Comparison of ENCODE assay signal across 24 mouse cellular contexts in the genomic region with DNA sequence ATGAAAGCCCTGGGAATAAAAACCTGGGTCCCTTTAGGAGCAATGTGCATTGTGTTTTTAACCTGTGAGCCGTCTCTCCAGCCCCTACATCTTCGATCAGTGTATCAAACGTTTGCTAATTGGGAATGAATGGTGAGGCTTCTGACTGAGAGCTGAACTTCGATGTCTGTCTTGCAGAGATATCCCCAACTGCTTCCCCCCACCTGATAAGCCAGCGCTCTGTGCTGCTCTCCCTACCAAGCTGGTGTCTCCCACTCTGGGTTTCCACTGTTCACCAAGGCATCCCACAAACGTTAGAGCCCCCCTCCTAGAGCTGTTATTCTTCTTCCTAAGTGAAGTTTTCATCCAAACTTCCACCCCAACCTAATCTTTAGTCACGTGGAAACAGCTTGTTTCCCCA.
"Had no signal": no experiment of that assay in that cellular context is flagged by ENCODE, and none has a peak within 500 bp of the region (broad histone marks: within the 10 kb centered on the region; RNA-seq: fewer than 3 reads in every experiment).

No protein-coding gene starts in this region.

- H3K36me3 ChIP-seq: heart, embryonic 12.5 days; hindbrain, embryonic 10.5 days; hindbrain, embryonic 12.5 days; intestine, embryonic 15.5 days; limb, embryonic 13.5 days; limb, embryonic 15.5 days had no signal

- H3K4me2 ChIP-seq: heart, embryonic 12.5 days; hindbrain, embryonic 12.5 days; hindbrain, embryonic 14.5 days; intestine, embryonic 15.5 days; limb, embryonic 13.5 days; limb, embryonic 15.5 days had no signal

- H3K27me3 ChIP-seq: heart, embryonic 12.5 days; hindbrain, embryonic 12.5 days; intestine, embryonic 15.5 days; limb, embryonic 13.5 days; limb, embryonic 15.5 days had no signal

- H3K4me1 ChIP-seq: hindbrain, embryonic 12.5 days; intestine, embryonic 15.5 days; limb, embryonic 13.5 days; limb, embryonic 15.5 days had no signal

- H3K27ac ChIP-seq: gastrocnemius, adult 2 months; heart, adult 2 months; hindbrain, embryonic 10.5 days; hindbrain, embryonic 12.5 days; hindbrain, embryonic 14.5 days; intestine, embryonic 15.5 days; limb, embryonic 13.5 days; limb, embryonic 15.5 days; liver, embryonic 14.5 days had no signal

- H3K4me3 ChIP-seq: gastrocnemius, adult 2 months; heart, adult 2 months; heart, embryonic 12.5 days; hindbrain, embryonic 10.5 days; hindbrain, embryonic 12.5 days; intestine, embryonic 15.5 days; limb, embryonic 13.5 days; limb, embryonic 15.5 days had no signal

- DNase-seq: gastrocnemius, adult 2 months; gastrocnemius, postnatal 10 days; gastrocnemius, postnatal 25 days; heart, adult 2 months; heart, postnatal 10 days; heart, postnatal 4 days; kidney, adult 18-20 months; kidney, adult 8-10 months; kidney, postnatal 10 days; kidney, postnatal 25 days; layer of hippocampus, adult 9-11 months; layer of hippocampus, postnatal 36 days; left cerebral cortex, postnatal 4 days had no signal

- H3K9ac ChIP-seq: heart, embryonic 12.5 days; hindbrain, embryonic 12.5 days; hindbrain, embryonic 14.5 days; intestine, embryonic 15.5 days; limb, embryonic 13.5 days; limb, embryonic 15.5 days; liver, embryonic 14.5 days had no signal

- H3K9me3 ChIP-seq: heart, embryonic 12.5 days; hindbrain, embryonic 10.5 days; hindbrain, embryonic 12.5 days; intestine, embryonic 15.5 days; limb, embryonic 13.5 days; limb, embryonic 15.5 days had no signal

- ATAC-seq: hindbrain, embryonic 16.5 days; inflammation-experienced regulatory T-cells, adult 6 months; intestine, embryonic 15.5 days; intestine, postnatal 0 days had no signal
